Mouse (Mus musculus): Measurements from ENCODE around the gene Csnk1e. TPM values are rescaled to one million over a fixed set of nuclear protein-coding genes. Genes with fewer than 3 reads are reported as not detected.

The Csnk1e gene
- total RNA-seq, 2 experiments from 2014 or later, result 139 to 147 TPM

DNA sequence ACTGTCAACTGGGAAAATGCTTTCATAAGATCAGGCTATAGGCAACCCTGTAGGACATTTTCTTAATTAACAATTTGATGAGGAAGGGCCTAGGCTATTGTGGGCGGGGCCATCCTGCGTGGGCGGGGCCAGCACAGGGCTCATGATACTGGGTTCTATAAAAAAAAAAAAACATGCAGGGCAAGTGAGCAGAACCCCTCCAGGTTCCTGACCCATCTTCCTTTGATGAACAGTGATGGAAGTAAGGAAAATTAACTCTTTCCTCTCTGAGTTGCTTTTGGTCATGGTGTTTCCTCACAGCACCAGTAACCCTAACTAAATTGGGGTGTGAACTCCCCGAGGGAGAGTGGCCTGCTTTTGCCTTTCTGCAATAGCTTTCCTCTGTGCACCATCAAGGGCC, 26.8 kb downstream of the Csnk1e start:
- DNase-seq (ENCODE audit: low spot score in 2 of 2), result no peak

GRCm38 (mm10) chr15:79427516-79427915, 27.9 kb downstream of the Csnk1e start:
- DNase-seq (ENCODE audit: low spot score in 2 of 2), result no peak

- no peak for DNase-seq (ENCODE audit: low spot score in 2 of 2)
Observed at GRCm38 (mm10) chr15:79425516-79425915, 29.9 kb downstream of the Csnk1e start.

DNA sequence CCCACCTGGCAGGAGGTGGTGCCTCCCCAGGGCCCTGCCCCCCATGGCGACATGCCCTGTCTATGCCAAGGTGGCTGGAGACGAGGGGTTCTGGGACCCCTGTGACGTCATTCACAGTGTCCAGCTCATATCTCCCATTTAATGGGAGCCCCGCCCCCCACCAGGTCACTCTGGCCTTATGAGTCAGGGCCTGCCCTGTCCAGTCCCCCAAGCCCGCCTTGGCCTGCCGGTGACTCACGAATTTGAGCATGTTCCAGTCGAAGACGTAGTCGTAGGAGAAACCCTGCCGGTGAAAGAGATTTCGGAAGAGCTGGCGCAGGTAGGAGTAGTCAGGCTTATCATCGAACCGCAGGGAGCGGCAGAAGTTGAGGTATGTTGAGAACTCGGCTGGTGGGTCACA, 30.8 kb downstream of the Csnk1e start:
- no peak for DNase-seq (ENCODE audit: low spot score in 2 of 2)

DNA sequence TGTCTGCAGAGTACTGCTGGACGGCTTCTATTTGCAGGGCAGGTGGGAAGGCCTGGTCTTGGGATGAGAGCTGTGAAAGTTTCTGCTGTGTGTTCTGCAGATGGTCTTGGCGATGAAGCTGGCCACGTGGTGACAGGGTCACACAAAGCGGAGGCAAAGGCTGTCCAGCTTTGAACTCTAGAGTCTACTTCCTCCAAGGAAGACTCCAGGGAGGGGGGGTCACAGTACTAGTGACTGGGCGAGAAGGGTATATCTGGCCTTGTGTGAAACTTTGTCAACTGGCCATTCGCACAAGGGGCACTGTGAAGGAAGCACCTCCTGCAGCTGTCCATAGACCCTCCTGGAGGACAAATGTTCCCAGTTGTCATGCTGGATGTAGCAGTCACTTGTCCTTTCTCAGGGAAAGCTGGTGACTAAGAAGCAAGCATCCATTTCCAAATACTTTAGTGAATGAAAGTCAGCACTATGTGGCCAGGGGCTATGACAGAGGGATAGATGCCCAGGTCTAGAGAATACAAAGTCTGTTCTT, 32.6 kb downstream of the Csnk1e start:
- DNase-seq (ENCODE audit: low spot score in 2 of 2), result no peak

GRCm38 (mm10) chr15:79418677-79419076, 36.7 kb downstream of the Csnk1e start:
- DNase-seq (ENCODE audit: low spot score in 2 of 2), result no peak

DNA sequence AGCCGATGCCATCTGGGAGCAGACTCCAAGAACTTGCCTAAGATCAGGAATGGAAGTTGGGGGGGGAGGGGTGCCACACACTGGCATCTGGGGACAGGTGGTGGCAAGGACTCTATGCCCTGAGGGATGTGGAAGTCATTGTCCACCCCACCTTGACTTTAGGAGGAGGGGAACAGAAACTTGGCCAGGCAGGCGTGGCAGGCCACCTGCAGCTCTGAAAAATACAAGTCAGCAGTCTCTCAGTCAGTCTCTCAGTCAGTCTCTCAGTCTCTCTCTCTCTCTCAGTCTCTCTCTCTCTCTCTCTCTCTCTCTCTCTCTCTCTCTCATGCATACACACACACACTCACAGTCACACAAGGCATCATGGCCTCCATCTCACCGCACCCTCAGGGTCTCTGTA, 37.1 kb downstream of the Csnk1e start:
- DNase-seq (ENCODE audit: low spot score in 2 of 2), result no peak

GRCm38 (mm10) chr15:79417379-79417778, 38.0 kb downstream of the Csnk1e start:
- DNase-seq (ENCODE audit: low spot score in 2 of 2), result no peak

DNA sequence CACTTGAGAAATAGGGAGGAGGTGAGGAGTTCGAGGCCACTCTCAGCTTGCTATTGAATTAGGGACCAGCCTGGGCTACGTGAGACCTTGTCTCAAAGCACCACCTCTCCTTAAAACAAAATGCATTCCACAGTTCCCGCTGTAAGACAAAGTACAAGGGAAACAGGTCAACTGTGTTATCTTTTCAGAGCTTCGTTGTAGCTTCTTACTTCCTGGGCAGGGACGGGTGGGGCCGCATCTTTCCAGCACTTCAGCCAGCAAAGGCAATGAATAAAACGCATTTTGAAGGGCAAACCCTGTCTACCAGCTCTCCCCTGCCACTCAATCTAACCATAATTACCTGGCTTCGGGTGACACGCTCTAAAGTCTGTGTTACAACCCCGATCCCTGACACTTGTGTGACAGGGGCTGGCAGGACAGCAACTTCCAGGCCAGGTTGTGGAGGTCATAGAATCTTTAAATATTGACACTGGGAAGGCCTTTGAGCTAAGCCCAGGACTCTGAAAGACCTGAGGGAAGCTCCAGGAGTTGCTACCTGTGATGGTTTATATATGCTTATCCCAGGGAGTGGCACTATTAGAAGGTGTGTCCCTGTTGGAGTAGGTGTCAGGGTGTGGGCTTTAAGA, 38.8 kb downstream of the Csnk1e start:
- no peak for DNase-seq (ENCODE audit: low spot score in 2 of 2)

GRCm38 (mm10) chr15:79414513-79414912, 40.9 kb downstream of the Csnk1e start:
- DNase-seq (ENCODE audit: low spot score in 2 of 2), result no peak

- no peak for DNase-seq (ENCODE audit: low spot score in 2 of 2)
Observed at GRCm38 (mm10) chr15:79413802-79414201, 41.6 kb downstream of the Csnk1e start.

DNA sequence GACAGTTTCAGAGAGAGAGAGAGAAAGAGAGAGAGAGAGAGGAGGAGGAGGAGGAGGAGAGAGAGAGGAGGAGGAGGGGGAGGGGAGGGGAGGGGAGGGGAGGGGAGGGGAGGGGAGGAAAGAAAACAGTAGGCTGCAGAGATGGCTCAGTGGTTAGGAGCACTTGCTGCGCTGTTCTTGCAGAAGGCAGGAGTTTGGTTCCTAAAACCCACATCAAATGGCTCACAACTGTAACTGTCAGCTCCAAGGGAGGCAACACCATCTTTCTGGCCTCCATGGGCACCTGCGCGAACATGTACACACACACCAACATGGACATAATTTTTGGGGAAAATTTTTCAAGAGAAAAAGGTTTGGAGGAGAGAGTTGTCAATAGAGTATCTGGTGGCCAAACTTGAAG, 42.2 kb downstream of the Csnk1e start:
- no peak for DNase-seq (ENCODE audit: low spot score in 2 of 2)

GRCm38 (mm10) chr15:79411363-79412065, 43.9 kb downstream of the Csnk1e start:
- DNase-seq (ENCODE audit: low spot score in 2 of 2), result no peak

DNA sequence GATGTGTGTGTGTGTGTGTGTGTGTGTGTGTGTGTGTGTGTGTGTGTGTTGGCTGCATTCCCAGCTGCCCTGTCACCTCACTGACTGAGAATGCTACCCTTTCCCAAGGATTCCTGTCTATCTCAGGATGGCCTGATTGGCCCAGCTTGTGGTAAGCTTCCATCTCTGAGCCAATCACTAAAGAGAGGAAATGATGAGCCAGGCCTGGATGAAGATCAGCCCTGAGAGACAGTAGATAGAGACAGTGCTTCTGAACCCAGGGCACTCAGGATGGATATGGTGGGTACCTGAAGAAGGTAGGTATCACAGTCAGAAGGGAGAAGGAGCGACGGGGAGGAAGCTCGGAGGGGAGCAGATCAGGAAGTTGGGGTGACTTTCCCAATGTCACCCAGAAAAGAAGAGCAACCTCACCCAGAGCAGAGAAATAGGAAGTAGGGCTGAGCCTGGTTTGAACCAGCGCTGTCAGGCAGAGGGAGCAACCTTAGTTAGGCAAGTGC, 46.2 kb downstream of the Csnk1e start:
- DNase-seq (ENCODE audit: low spot score in 2 of 2), result no peak

- DNase-seq (ENCODE audit: low spot score in 2 of 2), result no peak
Observed at GRCm38 (mm10) chr15:79406564-79406963, 48.8 kb downstream of the Csnk1e start.

GRCm38 (mm10) chr15:79404277-79404676, 51.1 kb downstream of the Csnk1e start:
- DNase-seq (ENCODE audit: low spot score in 2 of 2), result no peak

GRCm38 (mm10) chr15:79403763-79404210, 51.6 kb downstream of the Csnk1e start:
- no peak for DNase-seq (ENCODE audit: low spot score in 2 of 2)

DNA sequence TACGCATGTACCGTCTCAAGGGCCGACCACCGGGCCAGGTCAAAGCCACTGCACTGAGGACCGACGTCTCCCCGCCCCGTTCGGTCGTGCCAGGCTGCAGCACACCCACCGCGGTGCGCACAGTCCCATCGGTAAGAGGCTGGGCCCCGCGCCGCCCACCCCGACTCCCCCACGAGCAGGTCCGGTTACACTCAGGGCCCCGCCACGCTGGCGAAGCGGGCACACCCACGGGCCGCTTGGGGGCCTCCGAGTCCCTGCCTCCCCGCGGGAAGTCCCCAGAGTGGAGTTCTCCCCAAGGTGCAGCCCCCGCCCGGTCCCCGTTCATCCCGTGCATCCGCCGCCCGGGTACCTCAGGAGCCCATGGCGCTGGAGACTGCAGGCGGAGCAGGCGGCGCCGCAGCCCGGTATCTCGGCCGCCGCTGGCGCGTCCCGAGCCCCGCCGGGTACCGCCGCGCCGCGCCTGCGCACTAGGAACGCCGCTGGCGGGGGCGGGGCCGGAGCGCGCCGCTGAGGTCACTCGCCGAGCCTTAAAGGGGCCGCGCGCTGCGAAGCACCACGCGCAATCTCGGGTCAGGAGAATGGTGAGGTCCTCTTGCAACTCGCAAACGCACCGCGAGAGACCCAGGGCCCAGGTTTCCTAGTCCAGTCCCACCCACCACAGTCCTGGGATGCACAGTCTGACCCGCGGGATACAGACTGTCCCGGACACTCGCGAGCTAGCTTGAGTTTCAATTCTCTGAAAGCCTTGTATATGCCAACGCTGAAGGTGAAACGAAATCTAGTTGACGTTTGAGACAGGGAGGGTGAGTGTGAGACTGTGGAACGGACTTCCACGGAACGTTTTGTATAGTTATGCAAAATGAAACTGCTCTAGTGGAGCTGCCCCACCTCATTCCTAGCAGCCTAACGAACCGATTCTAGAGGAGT, 52.3 kb downstream of the Csnk1e start, which contains the start of gene Tmem184b:
Gene Tmem184b, minus strand, starts transcription at position 734 of the 927 bp plus-strand sequence.
- peak; percentile 87 to 88 for DNase-seq (ENCODE audit: low spot score in 2 of 2)

GRCm38 (mm10) chr15:79402176-79402575, 53.2 kb downstream of the Csnk1e start:
- no peak for DNase-seq (ENCODE audit: low spot score in 2 of 2)

GRCm38 (mm10) chr15:79400975-79401365, 54.4 kb downstream of the Csnk1e start:
- peak; percentile 21 to 29 for DNase-seq (ENCODE audit: low spot score in 2 of 2)

All from layer of hippocampus, postnatal 14 days (tissue).